Mouse (Mus musculus): ENCODE data around the gene Zfyve28.

Gene Zfyve28

DNA sequence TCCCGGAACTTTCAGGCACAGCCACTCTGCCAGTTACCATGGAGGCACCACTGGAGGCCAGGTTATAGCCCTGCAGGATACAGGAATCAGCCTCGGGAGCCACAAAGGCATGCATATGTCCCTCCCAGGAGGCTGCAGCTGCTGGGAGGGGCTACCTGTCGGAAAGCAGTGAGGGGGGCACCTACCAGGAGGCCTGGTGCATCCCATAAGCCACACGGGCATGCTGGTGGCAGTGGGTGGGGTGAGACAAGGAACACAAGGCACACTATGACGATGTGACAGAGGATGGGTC is 112.9 kb downstream of the Zfyve28 start:
- no peak for DNase-seq

DNA sequence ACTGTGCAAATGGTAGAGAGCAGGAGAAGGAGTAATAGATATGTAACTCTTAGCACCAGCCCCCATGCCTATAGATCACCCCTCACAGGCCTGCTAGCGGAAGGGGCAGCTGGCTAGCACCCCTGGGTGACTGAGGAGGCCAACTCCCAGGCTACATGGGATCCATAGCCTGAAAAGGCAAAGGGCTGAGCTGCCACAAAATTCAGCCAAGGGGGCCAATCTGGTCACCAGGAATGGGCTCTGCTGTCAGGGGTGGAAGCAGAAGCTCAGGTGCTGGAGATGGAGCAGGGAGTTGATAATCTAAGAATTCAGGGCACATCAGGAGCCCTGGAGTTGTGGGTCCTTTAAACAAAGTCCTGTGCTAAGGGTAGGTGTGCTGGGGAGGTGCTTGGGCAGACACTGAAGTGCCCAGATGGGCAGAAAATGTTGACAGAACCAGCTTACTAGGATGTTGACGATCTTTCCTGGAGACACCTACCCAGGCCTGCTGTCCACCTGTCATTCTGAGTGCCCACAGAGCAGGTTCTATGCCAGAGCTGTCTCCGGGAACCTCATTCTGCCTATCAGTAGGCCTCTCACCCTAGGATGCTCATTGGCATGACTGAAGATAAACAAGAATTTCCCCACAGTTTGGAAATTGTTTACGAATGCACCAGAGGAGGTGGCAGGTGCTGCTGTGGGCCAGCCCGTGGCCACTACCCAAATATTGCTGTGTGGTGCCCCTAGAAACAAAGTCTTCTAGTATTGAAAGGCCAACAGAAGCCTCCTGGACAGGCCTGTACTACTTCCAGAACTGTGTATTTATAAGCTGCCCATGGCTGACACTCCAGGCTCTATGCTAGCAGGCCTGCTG is 113.5 kb downstream of the Zfyve28 start:
- no peak for DNase-seq

DNA sequence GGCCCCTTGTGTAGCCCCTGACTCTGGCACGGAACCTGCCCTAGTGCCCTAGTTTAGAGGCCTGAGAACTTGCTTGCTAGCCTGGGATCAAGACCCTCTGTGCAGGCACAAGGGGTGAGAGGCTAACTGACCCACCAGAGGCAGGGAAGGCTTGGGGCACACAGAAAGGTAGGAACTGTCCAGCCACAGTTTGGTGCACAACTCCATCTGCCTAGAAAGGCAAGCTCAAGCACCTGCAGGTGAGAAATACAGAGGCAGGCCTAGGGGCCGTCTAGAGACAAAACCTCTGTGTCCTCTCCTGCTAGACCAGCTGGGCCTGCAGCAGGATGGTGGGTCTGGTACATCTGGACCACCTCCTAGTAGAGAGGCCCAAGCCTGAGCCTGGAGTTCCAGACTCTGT is 114.2 kb downstream of the Zfyve28 start:
- no peak for DNase-seq

DNA sequence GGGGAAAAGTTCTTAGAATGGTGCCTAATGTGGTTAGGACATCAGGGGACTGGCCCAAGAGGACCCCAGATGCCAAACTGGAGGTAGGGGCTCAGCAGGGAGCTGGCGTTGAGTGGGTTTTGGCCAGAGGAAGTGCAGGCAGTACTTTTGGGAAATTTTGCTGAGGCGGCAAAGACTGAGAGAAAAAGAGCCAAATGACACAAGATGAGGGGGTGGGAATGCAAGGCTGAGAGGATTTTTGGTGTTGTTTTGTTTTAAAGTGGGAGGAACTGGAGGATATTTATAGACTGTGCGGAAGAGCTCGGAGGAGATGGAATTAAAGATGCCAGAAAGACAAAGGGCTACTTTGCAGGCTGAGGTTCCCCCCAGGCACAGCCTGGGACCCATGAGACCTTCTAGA is 117.5 kb downstream of the Zfyve28 start:
- DNase-seq, result peak; percentile 39 to 65

DNA sequence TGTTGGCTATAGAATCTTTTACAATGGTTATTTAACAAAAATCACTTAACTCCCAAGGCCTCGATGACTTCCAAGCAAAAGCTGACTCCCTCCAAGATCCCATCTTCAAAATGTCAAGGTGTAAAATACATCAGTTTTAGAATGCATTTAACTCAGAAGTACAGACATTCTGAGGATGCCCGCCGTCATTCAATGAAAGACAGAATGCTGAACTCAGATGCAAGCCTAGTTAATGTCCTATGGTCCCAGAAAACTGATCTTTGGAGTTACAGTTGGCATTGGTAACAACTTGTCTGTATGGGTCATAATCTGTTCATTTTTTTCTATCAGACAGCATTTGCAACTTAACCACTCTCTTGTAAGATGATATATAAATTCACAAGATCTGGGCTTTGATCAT is 118.3 kb downstream of the Zfyve28 start:
- no peak for DNase-seq

DNA sequence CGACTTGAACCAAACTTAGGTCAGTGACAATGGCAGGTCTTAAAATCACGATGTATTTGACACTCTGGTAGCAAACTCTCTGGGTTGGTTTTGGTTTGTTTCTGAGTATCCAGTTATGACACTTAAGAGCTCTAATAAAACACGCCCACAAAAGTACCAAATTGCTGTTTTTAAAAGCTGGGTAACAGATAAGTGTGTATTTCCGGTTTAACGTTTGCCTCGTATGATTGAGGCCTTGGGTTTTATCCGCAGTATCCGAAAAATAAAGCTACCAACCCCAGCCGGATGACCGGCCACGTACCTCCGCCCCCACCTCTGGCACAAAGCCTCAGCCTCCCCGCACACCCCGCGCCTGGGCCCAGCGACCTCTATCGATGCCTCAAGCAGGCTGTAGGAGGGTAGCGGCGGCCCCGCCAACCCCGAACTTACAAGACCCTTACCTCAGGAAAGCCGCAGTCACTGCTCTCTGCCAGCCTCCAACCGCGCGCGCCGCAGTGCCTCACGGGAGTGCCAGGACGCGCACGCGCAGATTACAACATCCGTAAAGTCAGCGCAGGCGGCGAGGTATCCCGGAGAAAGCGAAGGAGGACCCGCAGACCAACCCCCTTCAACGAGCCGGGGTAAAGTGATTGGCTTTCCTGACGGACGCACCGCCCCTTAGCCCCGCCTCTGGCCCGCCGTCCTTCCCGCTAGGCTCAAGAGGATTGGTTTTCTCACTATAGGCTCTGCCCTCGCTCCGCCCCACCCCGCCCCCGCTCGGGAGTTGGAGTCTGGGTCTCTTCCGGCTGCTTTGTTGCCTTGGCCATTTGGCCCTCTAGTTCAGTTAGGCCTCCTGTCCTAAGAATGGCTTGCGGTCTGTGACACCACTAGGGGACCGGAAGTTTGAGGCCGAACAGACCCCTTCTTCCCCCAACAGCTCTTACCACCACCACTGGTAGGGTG is 119.0 kb downstream of the Zfyve28 start, which contains the start of the genes Poln and Haus3:
Poln (minus strand) TSS at position 499 of the 942 bp plus-strand sequence.
Haus3 (minus strand) TSS at position 578 of the 942 bp plus-strand sequence.
- DNase-seq, result peak; percentile 98 to 99

DNA sequence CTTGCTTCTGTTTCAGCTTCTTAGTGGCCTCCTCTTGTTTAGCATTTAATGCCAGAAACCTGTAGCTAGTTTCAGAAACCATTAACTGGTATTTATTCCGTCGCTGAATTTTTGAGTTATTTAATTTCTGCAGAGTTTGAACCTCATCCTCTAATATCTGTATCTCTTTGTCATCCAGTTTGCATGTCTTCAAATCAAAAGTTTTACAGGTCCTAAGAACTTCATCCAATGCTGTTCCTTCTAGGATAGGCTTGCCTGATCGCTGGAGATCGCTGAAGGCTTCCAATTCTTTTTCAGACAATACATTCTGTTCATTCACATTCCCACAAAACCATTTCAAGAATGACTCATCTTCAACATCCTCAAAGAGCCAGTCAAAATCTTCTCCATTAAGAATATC is 120.4 kb downstream of the Zfyve28 start:
- no peak for DNase-seq

DNA sequence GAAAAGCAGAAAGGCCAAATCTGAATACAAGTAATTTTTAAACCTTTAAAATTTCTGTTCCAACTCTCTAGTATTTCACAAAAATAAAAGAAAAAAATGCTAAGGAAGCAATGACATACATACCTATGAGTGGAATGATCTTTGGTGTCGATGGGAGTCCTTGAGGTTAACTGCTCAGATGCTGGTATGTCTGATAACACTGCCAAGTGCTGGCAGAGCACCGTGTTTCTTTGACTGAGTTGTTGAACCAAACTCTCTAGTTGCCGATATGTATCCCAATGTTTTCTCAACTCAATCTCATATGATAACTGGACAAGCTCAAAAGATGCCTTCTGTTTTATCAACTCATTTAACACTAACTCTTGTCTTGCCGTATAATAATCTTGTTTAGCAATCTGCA is 122.5 kb downstream of the Zfyve28 start:
- DNase-seq, result no peak

DNA sequence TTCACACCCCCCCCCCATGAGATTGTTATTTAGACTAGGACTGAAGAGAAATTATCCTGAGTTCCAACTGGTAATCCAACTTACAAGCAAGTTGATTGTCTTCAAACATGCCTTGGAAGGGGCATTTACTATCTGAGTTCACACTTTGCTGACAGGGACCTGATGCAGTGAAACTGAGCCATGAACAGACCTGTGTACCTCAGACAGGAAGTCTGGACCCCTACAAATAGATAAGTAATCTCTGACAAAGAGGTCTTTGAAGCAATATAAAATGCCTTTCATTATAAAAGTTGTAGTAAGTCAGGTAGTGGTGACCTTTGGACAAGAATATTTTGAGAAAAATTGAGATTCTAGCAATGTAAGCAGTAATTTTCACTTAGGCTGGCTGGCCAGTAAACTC is 139.8 kb downstream of the Zfyve28 start:
- DNase-seq, result no peak

DNA sequence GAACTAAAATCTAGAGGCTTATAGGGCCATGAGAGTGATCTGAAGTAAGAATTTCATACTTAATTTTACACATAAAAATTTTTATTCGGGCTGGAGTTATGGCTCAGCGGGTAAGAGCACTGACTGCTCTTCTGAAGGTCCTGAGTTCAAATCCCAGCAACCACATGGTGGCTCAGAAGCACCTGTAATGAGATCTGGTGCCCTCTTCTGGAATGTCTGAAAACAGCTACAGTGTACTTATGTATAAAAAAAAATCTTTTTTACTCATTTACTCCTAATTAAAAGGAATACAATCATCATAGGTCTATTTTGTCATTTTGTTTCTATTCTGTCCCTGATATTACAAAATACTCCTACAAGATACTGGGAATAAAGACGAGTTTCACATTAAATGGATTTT is 140.7 kb downstream of the Zfyve28 start:
- peak in 1 of 2 experiments; percentile 9 for DNase-seq
